Mouse (Mus musculus) ES-E14 (cell line): ENCODE measurements around the gene Tpcn2. TPM values are rescaled to one million over a fixed set of nuclear protein-coding genes. Genes with fewer than 3 reads are reported as not detected.

Source experiments
- DNase-seq: peaks from one replicate; pipeline ENCODE4 v3.0.0-alpha.2; 2013; ENCODE audit warnings: low read depth, low spot score
- H3K27ac ChIP-seq: 2 replicates; pipeline ENCODE4 v1.5.1; 2012; ENCODE audit warnings: low read depth, mild to moderate bottlenecking, low read length, moderate library complexity, mixed read lengths; ENCODE audit not compliant: poor library complexity, insufficient read depth, severe bottlenecking
- H3K36me3 ChIP-seq: 2 replicates; pipeline ENCODE4 v1.6.1; 2012; ENCODE audit warnings: mild to moderate bottlenecking, low read length, moderate library complexity, mixed read lengths; ENCODE audit not compliant: control insufficient read depth, poor library complexity, insufficient read depth, severe bottlenecking
- H3K4me1 ChIP-seq, 2 experiments: fragments of 150-350 bp in 1 of 2; sonication (generic) in 1 of 2; 2 replicates each; pipeline ENCODE4 v1.6.1; 2012; ENCODE audit warnings: low read length in 2 of 2, mild to moderate bottlenecking in 1 of 2, mixed read lengths in 1 of 2; ENCODE audit not compliant: control insufficient read depth in 2 of 2, insufficient read depth in 2 of 2, poor library complexity in 1 of 2
- H3K4me3 ChIP-seq, 2 experiments: fragments of 150-350 bp in 1 of 2; sonication (generic) in 1 of 2; 2 replicates each; pipeline ENCODE4 v1.5.1; 2012; ENCODE audit warnings: low read length in 2 of 2, low read depth in 1 of 2, mild to moderate bottlenecking in 1 of 2, mixed read lengths in 1 of 2; ENCODE audit not compliant: insufficient read depth in 1 of 2, poor library complexity in 1 of 2, severe bottlenecking in 1 of 2
- H3K9ac ChIP-seq: 2 replicates; pipeline ENCODE4 v1.6.1; 2012; ENCODE audit warnings: low read depth, mild to moderate bottlenecking, low read length, mixed read lengths; ENCODE audit not compliant: poor library complexity, insufficient read depth, severe bottlenecking
- H3K9me3 ChIP-seq: fragments of 150-350 bp; sonication (generic); 2 replicates; pipeline ENCODE4 v1.6.1; 2012; ENCODE audit warnings: low read depth, mild to moderate bottlenecking, low read length; ENCODE audit not compliant: control insufficient read depth, insufficient read depth
- CHD2 ChIP-seq: IDR thresholded peaks from 2 replicates; pipeline ENCODE4 v1.6.1; 2014; ENCODE audit warnings: mild to moderate bottlenecking, low read depth, low read length, inconsistent platforms
- HCFC1 ChIP-seq: IDR thresholded peaks from 2 replicates; pipeline ENCODE4 v1.6.1; 2012; ENCODE audit warnings: low read length, inconsistent platforms, borderline replicate concordance; ENCODE audit not compliant: insufficient read depth
- MAFK ChIP-seq: IDR thresholded peaks from 2 replicates; pipeline ENCODE4 v1.6.1; 2014; ENCODE audit warnings: mild to moderate bottlenecking, low read depth, low read length, inconsistent platforms; ENCODE audit not compliant: insufficient read depth
- ZC3H11A ChIP-seq: IDR thresholded peaks from 2 replicates; pipeline ENCODE4 v1.6.1; 2012; ENCODE audit warnings: low read depth, mild to moderate bottlenecking, inconsistent platforms, low read length, borderline replicate concordance
- ZNF384 ChIP-seq: IDR thresholded peaks from 2 replicates; pipeline ENCODE4 v1.6.1; 2012; ENCODE audit warnings: low read depth, low read length, inconsistent platforms
- in situ Hi-C, 2 experiments: fragments of 600-800 bp; cut with MboI; formaldehyde crosslinking; loops; one replicate each; pipeline ENCODE4 v1.15.1; 2025; ENCODE audit warnings: low sequenced_read_pairs in 2 of 2, inconsistent platforms in 1 of 2; ENCODE audit not compliant: unreplicated experiment in 2 of 2
- total RNA-seq: library from RNA; depleted of rRNA; stranded (reverse); fragments of 300-350 nt; gene quantifications from 2 replicates; pipeline ENCODE4 v1.2.3, GENCODE M21; 2012

The Tpcn2 gene
- total RNA-seq, 1 experiment, result 10.1 TPM

GRCm38 (mm10) chr7:145205363-145205902 lies 78.4 kb downstream of the Tpcn2 start:
- in situ Hi-C loops, result no loop called here
- DNase-seq, result no peak
- Histone ChIP-seq H3K9ac (no peak overlapping the region), H3K4me1 (peaks cover 2 to 4% of the 10 kb centered on the region in 2 experiments; a peak in 3 of 4 replicates), H3K9me3 (no peaks in the 10 kb centered on the region), H3K36me3 (no peaks in the 10 kb centered on the region), H3K4me3 (no peak overlapping the region; a peak in 1 of 4 replicates), H3K27ac (no peak overlapping the region)
- TF ChIP-seq MAFK, result no peak
- TF ChIP-seq HCFC1, result no peak
- TF ChIP-seq ZNF384, result no peak
- TF ChIP-seq ZC3H11A, result no peak
- TF ChIP-seq CHD2, result no peak

GRCm38 (mm10) chr7:145199711-145200110 lies 84.1 kb downstream of the Tpcn2 start:
- H3K9me3 ChIP-seq, result no peaks in the 10 kb centered on the region
- no peak for DNase-seq
- no peaks in the 10 kb centered on the region for H3K36me3 ChIP-seq
- peaks cover 0 to 2% of the 10 kb centered on the region in 2 experiments; a peak in 1 of 4 replicates for H3K4me1 ChIP-seq
- TF ChIP-seq MAFK, result no peak
- TF ChIP-seq CHD2, result no peak
- TF ChIP-seq HCFC1, result no peak
- TF ChIP-seq ZNF384, result no peak
- TF ChIP-seq ZC3H11A, result no peak
- H3K4me3 ChIP-seq, result no peak overlapping the region
- H3K27ac ChIP-seq, result no peak overlapping the region
- H3K9ac ChIP-seq, result no peak overlapping the region
- in situ Hi-C loops, result no loop called here

GRCm38 (mm10) chr7:145198223-145198714 lies 85.5 kb downstream of the Tpcn2 start:
- DNase-seq, result no peak
- H3K9ac ChIP-seq, result no peak overlapping the region
- H3K9me3 ChIP-seq, result no peaks in the 10 kb centered on the region
- no peaks in the 10 kb centered on the region for H3K36me3 ChIP-seq
- no peak for TF ChIP-seq CHD2
- no peak for TF ChIP-seq HCFC1
- no peak for TF ChIP-seq ZNF384
- no peak for TF ChIP-seq MAFK
- no peak for TF ChIP-seq ZC3H11A
- H3K4me1 ChIP-seq, result peaks cover 0 to 2% of the 10 kb centered on the region in 2 experiments; a peak in 1 of 4 replicates
- H3K4me3 ChIP-seq, result no peak overlapping the region
- no peak overlapping the region for H3K27ac ChIP-seq
- in situ Hi-C loops, result no loop called here

- H3K4me1 ChIP-seq, result peaks cover 0 to 2% of the 10 kb centered on the region in 2 experiments; a peak in 1 of 4 replicates
- in situ Hi-C loops, result no loop called here
- DNase-seq, result no peak
These were observed 86.1 kb downstream of the Tpcn2 start for GRCm38 (mm10) chr7:145197711-145198110.

More at GRCm38 (mm10) chr7:145197711-145198110, 86.1 kb downstream of the Tpcn2 start:
- no peaks in the 10 kb centered on the region for H3K36me3 ChIP-seq
- H3K4me3 ChIP-seq, result no peak overlapping the region
- no peak overlapping the region for H3K9ac ChIP-seq
- no peaks in the 10 kb centered on the region for H3K9me3 ChIP-seq
- no peak overlapping the region for H3K27ac ChIP-seq
- TF ChIP-seq ZNF384 (no peak), MAFK (no peak), HCFC1 (no peak), CHD2 (no peak), ZC3H11A (no peak)
